ENCODE assay signal across 16 mouse cellular contexts in the genomic region with DNA sequence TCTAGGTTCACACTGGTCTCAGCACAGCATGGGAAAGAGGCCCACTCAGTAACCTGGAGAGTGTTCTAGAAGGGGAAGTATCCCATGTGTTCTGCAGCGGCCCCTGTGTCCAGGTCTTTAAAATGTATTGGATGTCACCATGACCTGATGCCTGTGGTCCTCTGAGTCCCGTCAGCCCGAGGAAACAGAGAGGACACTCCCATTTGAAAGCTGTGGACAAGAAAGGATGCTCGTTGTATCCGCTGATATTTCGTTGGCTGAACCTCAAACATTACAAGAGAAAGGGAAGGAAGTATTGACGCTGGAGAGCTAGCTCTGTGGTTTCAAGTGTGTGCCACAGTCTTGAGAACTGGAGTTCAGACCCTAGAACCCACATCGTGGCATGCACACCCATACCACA. TPM values are rescaled to one million over a fixed set of nuclear protein-coding genes. Genes with fewer than 3 reads are reported as not detected.
A peak's percentile ranks its signal among the peaks of the same experiment; 100 is the strongest.
DNase-seq lines count a peak whose midpoint lies in the region; ATAC-seq and TF ChIP-seq lines count a peak whose summit lies in the region.
"Had no signal": no experiment of that assay in that cellular context is flagged by ENCODE, and none has a peak within 500 bp of the region (broad histone marks: within the 10 kb centered on the region; RNA-seq: fewer than 3 reads in every experiment).

No protein-coding gene starts in this region.

- TF ChIP-seq CTCF in bone marrow, adult 2 months (IDR thresholded peaks at IDR 0.05; ENCODE audit: control insufficient read depth, insufficient read depth, low read length) = no peak

- WGBS in kidney, embryonic 14.5 days = 80% methylated on average over 8 of the region's 8 CpGs
- 3% methylated on average over 8 of the region's 8 CpGs for WGBS in bone marrow, adult 2 months

- no peaks in the 10 kb centered on the region for H3K27me3 ChIP-seq in kidney, embryonic 14.5 days (ENCODE audit: control insufficient read depth, insufficient read depth, low read length)
- H3K27me3 ChIP-seq: embryonic facial prominence, embryonic 12.5 days; kidney, embryonic 15.5 days; lung, embryonic 15.5 days; Patski had no signal

- peak; percentile 29 for DNase-seq in kidney, postnatal 14 days
- DNase-seq in CD4-positive, CD25-positive, alpha-beta regulatory T cell, adult 2 months (ENCODE audit: low read depth, low spot score) = peak; percentile 35
- no peak for DNase-seq in testis, postnatal 14 days (ENCODE audit: low spot score)
- DNase-seq in cerebellum, adult 9-11 months = no peak
- DNase-seq: heart, postnatal 36 days; right cerebral cortex, adult 18-20 months had no signal

- H3K9ac ChIP-seq in kidney, embryonic 14.5 days (ENCODE audit: low read depth, low read length) = no peak overlapping the region
- H3K9ac ChIP-seq: embryonic facial prominence, embryonic 12.5 days; kidney, embryonic 15.5 days; lung, embryonic 15.5 days had no signal

- no peak overlapping the region for H3K4me2 ChIP-seq in kidney, embryonic 14.5 days (replicated peaks; ENCODE audit: low read depth, low read length)
- H3K4me2 ChIP-seq: embryonic facial prominence, embryonic 12.5 days; heart, embryonic 11.5 days; kidney, embryonic 15.5 days; liver, embryonic 11.5 days; lung, embryonic 15.5 days had no signal

- peaks cover 25% of the 10 kb centered on the region; the same call in 1 of the 2 replicates for H3K36me3 ChIP-seq in kidney, embryonic 14.5 days (ENCODE audit: control insufficient read depth, insufficient read depth, low read length)
- H3K36me3 ChIP-seq: forebrain, embryonic 10.5 days had no signal

- no peak for ATAC-seq in kidney, embryonic 14.5 days (ENCODE audit: low FRiP score, low TSS enrichment)
- ATAC-seq in megakaryocyte-erythroid progenitor cell, adult 5-6 weeks (replicated peaks; ENCODE audit: low FRiP score, low TSS enrichment, poor library complexity, severe bottlenecking) = 0 out of 2 replicates have a peak, but pooled peaks have one; percentile 40

- no peak overlapping the region for H3K27ac ChIP-seq in kidney, embryonic 14.5 days (ENCODE audit: low read depth, low read length)
- peak overlapping the region; percentile 23 for H3K27ac ChIP-seq in bone marrow, adult 2 months (ENCODE audit: control insufficient read depth, insufficient read depth, low read depth, low read length, poor library complexity)
- H3K27ac ChIP-seq: embryonic facial prominence, embryonic 12.5 days; forebrain, embryonic 10.5 days; kidney, embryonic 15.5 days; lung, embryonic 15.5 days had no signal

- H3K9me3 ChIP-seq in kidney, embryonic 14.5 days (ENCODE audit: control insufficient read depth, low read length) = no peaks in the 10 kb centered on the region
- H3K9me3 ChIP-seq: embryonic facial prominence, embryonic 12.5 days; forebrain, embryonic 10.5 days; kidney, embryonic 15.5 days; lung, embryonic 15.5 days had no signal

- no peaks in the 10 kb centered on the region for H3K4me1 ChIP-seq in kidney, embryonic 14.5 days (ENCODE audit: control insufficient read depth, insufficient read depth, low read length)
- peaks cover 1% of the 10 kb centered on the region; the same call in 1 of the 2 replicates for H3K4me1 ChIP-seq in bone marrow, adult 2 months (ENCODE audit: control insufficient read depth, insufficient read depth, low read length)
- H3K4me1 ChIP-seq: embryonic facial prominence, embryonic 12.5 days; forebrain, embryonic 10.5 days; lung, embryonic 15.5 days had no signal

- no peak for TF ChIP-seq POLR2A in bone marrow, adult 2 months (IDR thresholded peaks at IDR 0.05; ENCODE audit: borderline replicate concordance, control insufficient read depth, low read depth, low read length)

- H3K4me3 ChIP-seq in kidney, embryonic 14.5 days (ENCODE audit: low read length) = no peak overlapping the region
- peak overlapping the region; percentile 8 for H3K4me3 ChIP-seq in bone marrow, adult 2 months (replicated peaks; ENCODE audit: control insufficient read depth, low read depth, low read length)
- H3K4me3 ChIP-seq: embryonic facial prominence, embryonic 12.5 days; forebrain, embryonic 10.5 days; kidney, embryonic 15.5 days; lung, embryonic 15.5 days had no signal

RNA-seq across cellular contexts. Expression of a gene that starts 49.2 kb away (rescaled TPM):
- 19.5 and 30.2 TPM in 2 replicates for polyA plus RNA-seq in kidney, embryonic 14.5 days (2014; fragmentation: Nextera tagmentation; extraction: Ambion mirVana)
- polyA plus RNA-seq in bone marrow, adult 2 months (2011; ENCODE audit: insufficient read depth, insufficient read length, low replicate concordance, missing spikeins) = 4.9 and 9.4 TPM in 2 replicates
- total RNA-seq in megakaryocyte-erythroid progenitor cell, adult 5-6 weeks (2014; fragmentation: Nextera tagmentation) = 0.20 TPM in 1 of 2 replicates, not detected in the other
- total RNA-seq in megakaryocyte-erythroid progenitor cell, adult 5-6 weeks (2017) = 0.08 and 0.09 TPM in 2 replicates

RNA-seq across cellular contexts. Expression of a gene that starts 59.2 kb away (rescaled TPM):
- 0.49 and 0.86 TPM in 2 replicates for polyA plus RNA-seq in kidney, embryonic 14.5 days (2014; fragmentation: Nextera tagmentation; extraction: Ambion mirVana)
- 2.2 and 6.0 TPM in 2 replicates for polyA plus RNA-seq in bone marrow, adult 2 months (2011; ENCODE audit: insufficient read depth, insufficient read length, low replicate concordance, missing spikeins)
- total RNA-seq in megakaryocyte-erythroid progenitor cell, adult 5-6 weeks (2014; fragmentation: Nextera tagmentation) = 0.48 and 0.57 TPM in 2 replicates
- 0.52 and 1.2 TPM in 2 replicates for total RNA-seq in megakaryocyte-erythroid progenitor cell, adult 5-6 weeks (2017)

Comparison
In these comparisons a context has a peak if more than half of its experiments do, and no peak if none do; other contexts are left out.
1. DNase-seq: peak in kidney, postnatal 14 days (single experiment) and CD4-positive, CD25-positive, alpha-beta regulatory T cell, adult 2 months (single experiment); none in testis, postnatal 14 days (single experiment) and cerebellum, adult 9-11 months (single experiment).